Mouse (Mus musculus) hindbrain, embryonic 12.5 days (tissue): ENCODE data around the gene Tfeb. TPM values are rescaled to one million over a fixed set of nuclear protein-coding genes. Genes with fewer than 3 reads are reported as not detected.

Source experiments
- ATAC-seq: fragments of 200-750 bp; cut with Nextera tagmentation; 2 replicates; pipeline ENCODE4 v1.8.0; 2017; ENCODE audit warnings: moderate TSS enrichment; ENCODE audit not compliant: low FRiP score
- H3K27ac ChIP-seq: fragments of 300-500 bp; sonication (generic); 2 replicates; pipeline ENCODE4 v1.5.1; 2016; ENCODE audit warnings: mild to moderate bottlenecking
- H3K27me3 ChIP-seq: fragments of 300-500 bp; sonication (generic); 2 replicates; pipeline ENCODE4 v1.6.1; 2016; ENCODE audit warnings: mild to moderate bottlenecking
- H3K36me3 ChIP-seq: fragments of 300-500 bp; sonication (generic); 2 replicates; pipeline ENCODE4 v1.6.1; 2016; ENCODE audit warnings: mild to moderate bottlenecking
- H3K4me1 ChIP-seq: fragments of 300-500 bp; sonication (generic); 2 replicates; pipeline ENCODE4 v1.6.1; 2016
- H3K4me2 ChIP-seq: fragments of 300-500 bp; sonication (generic); replicated peaks from 2 replicates; pipeline ENCODE4 v1.6.1; 2016; ENCODE audit warnings: mild to moderate bottlenecking
- H3K4me3 ChIP-seq: fragments of 300-500 bp; sonication (generic); 2 replicates; pipeline ENCODE4 v1.5.1; 2016; ENCODE audit warnings: mild to moderate bottlenecking
- H3K9ac ChIP-seq: fragments of 300-500 bp; sonication (generic); 2 replicates; pipeline ENCODE4 v1.6.1; 2016; ENCODE audit warnings: mild to moderate bottlenecking, moderate library complexity
- H3K9me3 ChIP-seq: fragments of 300-500 bp; sonication (generic); replicated peaks from 2 replicates; pipeline ENCODE4 v1.6.1; 2016; ENCODE audit warnings: mild to moderate bottlenecking
- WGBS: fragments of 180-500 bp; shearing (Covaris S2); methylation state at CpG from one replicate; pipeline ENCODE4 v1.1.7; 2016; 5-methylcytosine and 5-hydroxymethylcytosine counted together
- polyA plus RNA-seq: library from polyadenylated mRNA; unstranded; fragments of >200 nt; fragmentation: Nextera tagmentation; extraction: Ambion mirVana; gene quantifications from 2 replicates; pipeline ENCODE4 v1.2.1, GENCODE M21; 2016

The Tfeb gene
- 4.9 TPM in 2 replicates for polyA plus RNA-seq

DNA sequence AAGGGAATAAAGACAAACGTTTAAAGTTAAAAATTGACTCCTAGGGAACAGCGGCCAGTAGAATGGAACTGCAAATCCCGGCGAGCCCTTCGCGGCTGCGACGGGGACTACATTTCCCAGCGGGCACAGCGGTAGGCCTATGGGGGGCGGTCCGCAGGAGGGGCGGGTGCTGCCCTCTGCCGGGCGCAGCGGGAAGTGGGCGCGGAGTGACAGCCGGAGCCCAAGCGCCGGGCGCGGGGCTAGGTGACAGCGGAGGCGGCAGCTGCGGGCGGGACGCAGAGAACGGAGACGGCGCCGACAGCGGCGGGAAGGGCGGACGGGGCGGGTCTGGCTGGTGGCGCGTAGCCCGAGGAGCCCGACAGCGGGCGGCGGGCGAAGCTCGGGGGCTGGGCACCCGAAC lies at the start of gene Tfeb:
Tfeb (plus strand) TSS at position 175 of the 400 bp plus-strand sequence.
- Histone ChIP-seq H3K9ac (peak within 1 kb of the TSS; percentile 70), H3K27ac (peak within 1 kb of the TSS; percentile 52), H3K4me2 (peak within 1 kb of the TSS; percentile 90), H3K9me3 (no peaks in the 10 kb centered on the region), H3K4me1 (peaks cover 29% of the 10 kb centered on the region), H3K4me3 (peak within 1 kb of the TSS; percentile 50), H3K27me3 (peaks cover 32% of the 10 kb centered on the region), H3K36me3 (no peaks in the 10 kb centered on the region)
- ATAC-seq, result peak; percentile 70
- 0% methylated on average over 41 of the region's 47 CpGs for WGBS

DNA sequence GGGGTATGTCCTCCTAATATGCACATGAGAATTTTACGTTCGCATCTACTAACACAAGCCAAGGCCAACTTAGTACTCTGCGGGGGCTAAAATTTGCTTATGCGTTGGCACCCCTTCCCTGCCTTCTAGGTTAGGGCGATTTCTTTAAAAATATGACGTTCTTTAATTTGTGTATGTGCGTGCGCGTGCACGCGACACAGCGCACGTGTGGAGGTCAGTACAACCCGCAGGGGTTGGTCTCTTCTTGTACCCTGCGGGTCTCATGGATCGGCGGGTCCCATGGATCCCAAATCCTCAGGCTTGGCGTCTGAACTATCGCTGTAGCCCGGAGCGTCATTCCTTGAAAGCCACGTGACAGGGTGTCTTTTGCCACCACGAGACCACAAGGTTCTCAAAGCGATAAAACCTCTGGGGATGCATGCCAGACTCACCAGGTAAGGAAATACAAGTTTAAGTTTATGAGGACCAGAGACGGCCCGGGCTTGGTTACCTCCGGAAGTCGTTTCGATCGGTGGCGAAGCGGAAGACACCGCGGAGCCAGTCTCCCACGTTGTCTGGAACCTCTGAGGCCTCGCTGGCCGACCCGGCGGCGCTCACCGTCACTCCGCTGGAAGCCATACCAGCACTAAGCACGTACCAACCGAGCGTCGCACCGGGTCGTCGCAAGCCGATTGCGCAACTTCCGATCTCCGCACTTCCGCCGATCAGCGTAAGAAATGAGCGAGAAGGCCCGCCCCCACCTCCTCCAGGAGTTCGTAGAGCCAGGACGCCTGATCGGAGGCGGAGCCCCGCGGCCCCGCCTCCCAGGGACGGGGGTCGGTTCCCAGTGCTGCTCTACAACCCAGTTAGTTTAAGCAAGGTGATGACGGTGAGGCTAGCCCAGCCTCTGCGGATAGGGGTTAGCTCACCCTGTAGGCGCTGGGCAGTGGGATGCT lies 49.2 kb upstream of the Tfeb start:
- Histone ChIP-seq H3K4me1 (peaks cover 18% of the 10 kb centered on the region), H3K4me2 (peak overlapping the region; percentile 96), H3K4me3 (peak overlapping the region; percentile 73), H3K27me3 (0 out of 2 replicates have a peak, but pooled peaks cover 4% of the 10 kb centered on the region), H3K27ac (peak overlapping the region; percentile 87), H3K9ac (peak overlapping the region; percentile 88), H3K9me3 (no peaks in the 10 kb centered on the region), H3K36me3 (peaks cover 36% of the 10 kb centered on the region)
- 1% methylated on average over 70 of the region's 70 CpGs for WGBS
- ATAC-seq, result peak; percentile 91

DNA sequence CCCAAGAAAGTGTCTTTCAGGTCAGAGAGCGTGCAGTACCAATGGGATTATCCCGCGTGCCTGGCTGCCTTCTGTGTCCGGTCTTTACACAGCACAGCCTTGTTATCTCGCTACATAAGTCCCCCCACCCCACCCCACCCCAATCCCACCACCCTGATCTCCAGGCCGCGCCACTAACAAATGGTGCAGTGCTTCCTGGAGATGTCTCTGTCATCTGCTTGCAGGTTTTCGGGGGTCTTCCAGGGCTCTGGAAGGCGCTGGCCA lies 48.6 kb upstream of the Tfeb start, which contains the start of gene Tomm6:
Tomm6 (minus strand) TSS at position 43 of the 264 bp plus-strand sequence.
- ATAC-seq, result no peak
- 1% methylated on average over 9 of the region's 9 CpGs for WGBS
- peak within 1 kb of the TSS; percentile 88 for H3K9ac ChIP-seq
- peaks cover 31% of the 10 kb centered on the region for H3K36me3 ChIP-seq
- peak within 1 kb of the TSS; percentile 73 for H3K4me3 ChIP-seq
- no peaks in the 10 kb centered on the region for H3K9me3 ChIP-seq
- H3K4me2 ChIP-seq, result peak within 1 kb of the TSS; percentile 96
- peaks cover 18% of the 10 kb centered on the region for H3K4me1 ChIP-seq
- peaks cover 4% of the 10 kb centered on the region; the same call in 1 of the 2 replicates for H3K27me3 ChIP-seq
- peak within 1 kb of the TSS; percentile 87 for H3K27ac ChIP-seq

DNA sequence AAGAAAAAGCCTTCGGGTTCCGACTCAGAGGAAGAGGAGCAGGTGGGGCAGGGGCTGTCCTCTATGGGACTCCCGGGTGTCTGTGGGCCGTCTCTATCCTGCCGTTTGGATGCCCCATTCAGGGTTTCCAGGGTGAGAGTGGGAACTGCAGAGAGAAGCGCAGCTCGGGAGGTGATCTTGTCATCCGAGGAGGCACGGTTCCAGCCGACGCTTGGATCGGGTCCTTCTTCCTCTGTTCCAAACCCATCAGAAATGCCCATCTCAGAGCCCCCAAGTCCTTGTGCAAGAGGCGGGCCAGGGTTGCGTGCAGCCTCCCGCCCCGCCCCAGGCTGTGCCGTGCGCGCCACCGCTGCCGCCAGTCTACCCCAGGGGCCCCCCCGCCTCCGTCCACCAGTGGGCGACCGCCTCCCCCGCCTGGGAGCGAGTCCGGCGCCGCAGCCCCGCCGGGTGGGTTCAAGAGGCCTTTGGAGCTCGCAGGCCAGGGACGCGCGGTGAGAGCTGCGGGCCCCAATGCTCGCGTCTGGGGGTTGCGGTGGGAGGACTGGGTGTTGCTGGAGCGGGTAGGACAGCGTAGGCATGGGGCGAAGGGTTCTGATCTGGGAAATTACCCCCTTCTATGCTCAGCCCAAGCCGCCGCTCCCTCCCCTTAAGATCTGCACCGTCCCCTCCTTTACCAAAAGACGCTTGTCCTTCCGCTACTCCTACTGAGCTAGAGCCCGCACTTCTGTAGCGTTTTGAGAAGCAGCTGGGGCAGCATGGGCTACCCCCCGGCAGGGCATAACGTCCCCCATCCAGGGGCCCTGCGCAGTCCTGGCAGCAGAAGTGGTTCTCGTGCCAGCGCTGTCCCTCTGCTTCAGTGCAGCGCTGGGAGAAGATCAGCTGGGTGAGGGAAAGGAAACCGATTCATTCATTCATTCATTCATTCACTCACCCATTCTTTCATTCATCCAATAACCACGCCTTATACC lies 47.9 kb upstream of the Tfeb start, which contains the start of gene Frs3:
Frs3 (plus strand) TSS at position 423 of the 968 bp plus-strand sequence.
- Histone ChIP-seq H3K27me3 (peaks cover 6% of the 10 kb centered on the region; the same call in 1 of the 2 replicates), H3K9me3 (no peaks in the 10 kb centered on the region), H3K4me1 (peaks cover 21% of the 10 kb centered on the region), H3K9ac (peak within 1 kb of the TSS; percentile 88), H3K4me3 (peak within 1 kb of the TSS; percentile 73), H3K36me3 (peaks cover 24% of the 10 kb centered on the region), H3K4me2 (peak within 1 kb of the TSS; percentile 96), H3K27ac (peak within 1 kb of the TSS; percentile 87)
- peak; percentile 69 for ATAC-seq
- WGBS, result 2% methylated on average over 56 of the region's 58 CpGs

DNA sequence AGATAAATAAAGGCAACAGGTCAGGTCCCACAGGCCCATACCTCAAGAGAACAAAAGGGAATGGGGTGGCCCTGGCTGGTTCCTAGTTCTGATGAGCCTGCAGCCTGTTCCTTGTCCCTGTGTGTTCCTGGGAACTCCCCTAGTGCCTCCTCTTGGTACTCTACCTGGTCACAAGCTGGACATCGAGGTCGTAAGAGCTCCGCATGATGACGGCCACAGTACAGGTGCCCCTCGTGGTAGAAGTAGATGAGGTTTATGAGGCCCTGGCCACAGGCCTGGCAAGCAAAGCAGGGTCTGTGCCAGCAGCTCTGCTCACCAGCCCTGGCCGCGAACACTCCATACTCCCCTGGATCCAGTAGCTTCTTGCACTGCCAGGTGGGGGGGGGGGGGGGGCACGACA lies 46.9 kb upstream of the Tfeb start:
- Histone ChIP-seq H3K4me2 (peak overlapping the region; percentile 96), H3K27ac (no peak overlapping the region), H3K9ac (no peak overlapping the region), H3K9me3 (no peaks in the 10 kb centered on the region), H3K36me3 (peaks cover 15% of the 10 kb centered on the region; the same call in 1 of the 2 replicates), H3K4me3 (no peak overlapping the region), H3K27me3 (peaks cover 7% of the 10 kb centered on the region; the same call in 1 of the 2 replicates), H3K4me1 (peaks cover 25% of the 10 kb centered on the region)
- ATAC-seq, result no peak
- WGBS, result 78% methylated on average over 5 of the region's 8 CpGs

DNA sequence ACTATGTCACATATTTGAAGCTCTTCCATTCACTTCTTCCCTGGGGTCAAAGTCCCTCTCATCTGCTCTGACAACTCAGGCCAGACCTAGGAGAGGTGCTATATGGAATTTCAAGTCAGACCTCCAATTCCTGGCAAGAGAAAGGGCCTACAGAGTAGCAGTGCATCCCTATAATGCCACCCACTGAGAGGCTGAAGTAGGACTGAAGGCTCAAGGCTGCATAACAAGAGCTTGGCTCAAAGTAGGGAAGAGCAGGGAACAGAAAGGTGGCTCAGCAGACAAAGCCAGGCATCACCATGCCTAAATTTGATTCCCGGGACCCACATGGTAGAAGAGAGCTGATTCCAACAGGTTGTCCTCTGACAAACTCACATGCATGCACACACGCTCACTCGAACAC lies 45.2 kb upstream of the Tfeb start:
- 90% methylated on average over 3 of the region's 3 CpGs for WGBS
- peaks cover 27% of the 10 kb centered on the region for H3K4me1 ChIP-seq

DNA sequence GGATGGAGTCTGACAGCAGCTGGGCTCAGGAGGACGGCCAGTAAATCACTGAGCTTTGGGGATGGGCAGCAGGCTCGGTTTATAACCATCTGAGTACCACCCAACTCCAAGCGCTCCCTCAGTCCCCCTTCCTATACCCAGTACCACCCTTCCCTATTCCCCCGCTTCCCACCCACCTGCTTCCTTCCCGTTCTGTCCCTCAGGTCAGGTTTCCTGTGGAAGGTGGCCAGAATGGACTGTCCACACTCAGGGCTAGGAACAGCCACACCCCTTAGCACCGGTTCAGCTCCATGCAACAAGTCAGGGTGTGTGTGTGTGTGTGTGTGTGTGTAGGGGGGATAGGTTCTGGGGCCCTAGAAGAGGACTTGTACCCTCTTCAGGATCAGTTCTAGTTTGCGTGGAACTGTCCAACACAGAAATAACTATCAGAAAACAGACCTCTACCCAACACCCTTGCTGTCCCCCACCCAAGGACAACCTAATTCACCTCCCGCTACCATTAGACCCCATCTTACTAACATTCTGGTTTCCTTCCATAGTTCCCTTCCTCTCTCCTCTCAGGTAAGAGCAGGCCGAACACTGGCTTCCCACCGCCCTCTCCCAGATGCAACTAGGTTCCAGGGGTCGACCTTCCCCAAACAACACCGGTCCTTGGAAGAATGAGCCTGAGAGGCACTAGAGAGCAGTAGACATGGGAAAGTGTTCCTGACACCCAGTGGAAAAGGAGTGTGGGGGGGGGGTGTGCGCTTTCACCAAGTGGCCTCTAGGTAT lies 43.0 kb upstream of the Tfeb start:
- no peak for ATAC-seq
- WGBS, result 33% methylated on average over 13 of the region's 13 CpGs

More for the DNA sequence above, 45.2 kb upstream of the Tfeb start:
- H3K27me3 ChIP-seq, result peaks cover 7% of the 10 kb centered on the region; the same call in 1 of the 2 replicates
- no peak for ATAC-seq
- H3K4me3 ChIP-seq, result no peak overlapping the region
- H3K27ac ChIP-seq, result no peak overlapping the region
- H3K4me2 ChIP-seq, result no peak overlapping the region
- H3K9ac ChIP-seq, result no peak overlapping the region
- H3K9me3 ChIP-seq, result no peaks in the 10 kb centered on the region
- peaks cover 3% of the 10 kb centered on the region; the same call in 1 of the 2 replicates for H3K36me3 ChIP-seq

DNA sequence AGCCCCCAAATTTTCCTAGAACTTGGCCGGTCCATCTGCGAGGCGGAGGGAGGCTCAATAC lies 42.6 kb upstream of the Tfeb start, which contains the start of gene Gm21981:
Gm21981 (minus strand) TSS at position 14 of the 61 bp plus-strand sequence.
- Histone ChIP-seq H3K4me2 (peak within 1 kb of the TSS; percentile 70), H3K27ac (peak within 1 kb of the TSS; percentile 74), H3K4me1 (peaks cover 17% of the 10 kb centered on the region), H3K4me3 (peak within 1 kb of the TSS; percentile 74), H3K9me3 (no peaks in the 10 kb centered on the region), H3K9ac (peak within 1 kb of the TSS; percentile 84), H3K36me3 (peaks cover 10% of the 10 kb centered on the region; the same call in 1 of the 2 replicates), H3K27me3 (peaks cover 7% of the 10 kb centered on the region; the same call in 1 of the 2 replicates)
- no peak for ATAC-seq
- 2% methylated on average over 3 of the region's 3 CpGs for WGBS

More for the DNA sequence above, 43.0 kb upstream of the Tfeb start:
- H3K4me2 ChIP-seq, result peak overlapping the region; percentile 70
- H3K27ac ChIP-seq, result peak overlapping the region; percentile 74
- peak overlapping the region; percentile 74 for H3K4me3 ChIP-seq
- H3K9ac ChIP-seq, result peak overlapping the region; percentile 84
- peaks cover 19% of the 10 kb centered on the region for H3K4me1 ChIP-seq
- 0 out of 2 replicates have a peak, but pooled peaks cover 5% of the 10 kb centered on the region for H3K36me3 ChIP-seq
- H3K9me3 ChIP-seq, result no peaks in the 10 kb centered on the region
- H3K27me3 ChIP-seq, result peaks cover 7% of the 10 kb centered on the region; the same call in 1 of the 2 replicates

DNA sequence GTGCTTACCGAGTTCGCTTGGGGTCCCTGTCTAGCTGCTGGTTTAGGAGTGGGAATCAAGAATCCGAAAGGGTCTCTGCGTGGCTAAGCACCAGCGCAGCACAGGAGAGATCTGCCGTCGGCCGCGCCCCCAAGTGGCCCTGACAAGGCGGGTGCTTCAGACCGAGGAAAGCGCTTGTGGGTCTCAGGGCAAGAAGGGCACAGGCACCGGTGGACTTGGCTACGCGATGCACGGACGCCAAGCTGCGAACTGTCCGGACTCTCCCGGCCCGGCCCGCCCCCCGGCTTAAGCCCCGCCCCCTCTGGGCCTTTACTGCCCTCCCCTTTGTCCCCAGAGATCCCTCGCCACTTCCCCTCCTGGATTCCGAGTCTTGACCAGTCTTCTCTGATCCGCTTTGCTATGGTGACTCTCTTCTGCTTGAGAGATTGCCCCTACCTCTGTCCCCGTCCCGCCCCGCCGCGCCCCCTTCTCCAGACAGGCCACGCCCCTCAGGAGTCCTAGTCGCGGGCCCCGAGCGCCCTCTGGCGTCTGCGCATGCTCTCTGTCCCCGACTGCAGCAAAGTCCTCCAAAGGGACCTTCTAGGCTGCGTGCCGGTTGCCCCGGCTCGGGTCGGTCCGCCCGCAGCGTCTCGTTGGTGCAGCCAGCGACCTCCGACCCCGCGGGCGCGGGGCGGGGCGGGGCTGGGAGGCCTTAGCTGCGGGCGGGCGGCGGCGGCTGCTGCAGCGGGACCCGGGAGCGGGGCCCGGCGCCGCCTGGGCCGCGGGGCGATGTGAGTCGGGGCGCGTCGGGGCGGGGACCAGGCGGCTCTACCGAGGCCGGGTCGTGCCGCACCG lies 42.1 kb upstream of the Tfeb start, which contains the start of gene Prickle4:
Prickle4 (minus strand) TSS at position 234 of the 834 bp plus-strand sequence.
- under 1% methylated on average over 74 of the region's 82 CpGs for WGBS
- Histone ChIP-seq H3K4me1 (peaks cover 13% of the 10 kb centered on the region), H3K4me3 (peak within 1 kb of the TSS; percentile 74), H3K9me3 (no peaks in the 10 kb centered on the region), H3K36me3 (peaks cover 14% of the 10 kb centered on the region; the same call in 1 of the 2 replicates), H3K9ac (peak within 1 kb of the TSS; percentile 84), H3K27ac (peak within 1 kb of the TSS; percentile 74), H3K27me3 (peaks cover 7% of the 10 kb centered on the region; the same call in 1 of the 2 replicates), H3K4me2 (peak within 1 kb of the TSS; percentile 70)
- ATAC-seq, result peak; percentile 96

DNA sequence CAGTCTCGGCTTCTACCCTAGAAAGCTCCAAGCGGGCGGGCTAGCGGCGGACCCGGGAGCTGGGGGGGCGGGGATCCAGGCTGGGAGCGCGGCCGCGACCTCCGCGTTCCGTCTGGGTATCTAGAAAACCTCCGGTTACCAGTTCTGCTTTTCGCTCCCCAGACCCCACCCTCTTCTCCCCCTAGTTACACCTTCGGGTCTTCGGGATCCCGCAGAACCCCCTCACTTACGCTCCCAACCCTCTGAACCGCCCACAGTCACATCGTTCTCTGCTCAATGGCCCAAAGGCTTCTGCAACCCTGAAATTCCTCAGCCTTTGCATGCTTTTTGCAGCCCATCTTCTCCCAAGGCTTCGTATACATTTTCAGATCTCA lies 41.5 kb upstream of the Tfeb start:
- peaks cover 13% of the 10 kb centered on the region for H3K4me1 ChIP-seq
- H3K27ac ChIP-seq, result peak overlapping the region; percentile 74; the same call in 1 of the 2 replicates
- peaks cover 20% of the 10 kb centered on the region for H3K36me3 ChIP-seq
- WGBS, result 3% methylated on average over 22 of the region's 23 CpGs
- peaks cover 6% of the 10 kb centered on the region; the same call in 1 of the 2 replicates for H3K27me3 ChIP-seq
- H3K9ac ChIP-seq, result peak overlapping the region; percentile 84
- peak overlapping the region; percentile 70 for H3K4me2 ChIP-seq
- no peaks in the 10 kb centered on the region for H3K9me3 ChIP-seq
- peak overlapping the region; percentile 74 for H3K4me3 ChIP-seq
- ATAC-seq, result peak; percentile 18

DNA sequence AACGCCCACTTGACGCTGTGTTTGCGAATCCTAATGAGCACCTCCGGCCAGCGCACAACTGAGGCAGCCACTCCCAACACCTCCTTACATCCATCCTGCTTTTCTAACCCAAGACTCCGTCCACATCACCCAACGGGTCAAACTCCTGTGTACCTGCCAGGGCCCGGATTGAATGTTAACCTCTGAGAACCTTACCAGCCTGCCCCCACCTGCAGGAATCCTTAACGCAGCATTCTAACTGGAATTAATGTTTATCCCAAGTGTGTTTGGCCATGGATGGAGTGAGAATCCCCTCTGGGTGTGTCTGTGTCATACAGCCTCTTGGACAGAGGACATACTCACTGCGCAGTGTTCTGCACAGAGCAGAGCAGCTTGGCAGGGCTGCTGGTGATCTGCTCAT lies 38.7 kb upstream of the Tfeb start:
- no peak overlapping the region for H3K4me2 ChIP-seq
- H3K4me1 ChIP-seq, result peaks cover 13% of the 10 kb centered on the region
- H3K9ac ChIP-seq, result no peak overlapping the region
- H3K27ac ChIP-seq, result no peak overlapping the region
- H3K4me3 ChIP-seq, result no peak overlapping the region
- WGBS, result 90% methylated on average over 10 of the region's 10 CpGs
- peaks cover 38% of the 10 kb centered on the region for H3K36me3 ChIP-seq
- ATAC-seq, result no peak
- peaks cover 18% of the 10 kb centered on the region for H3K27me3 ChIP-seq
- no peaks in the 10 kb centered on the region for H3K9me3 ChIP-seq
